Mouse (Mus musculus) spleen, postnatal 14 days (tissue): Measurements from ENCODE around the gene Osgep.
"Not testable (repeated sequence)": the region's sequence is repeated elsewhere in the genome, so short reads cannot be mapped to it uniquely, and the experiment has no call there.

Source experiments
- DNase-seq, 2 experiments: peaks; one replicate each; pipeline ENCODE4 v3.0.0; 2021 to 2022; ENCODE audit warnings: low spot score in 2 of 2

Gene Osgep

DNA sequence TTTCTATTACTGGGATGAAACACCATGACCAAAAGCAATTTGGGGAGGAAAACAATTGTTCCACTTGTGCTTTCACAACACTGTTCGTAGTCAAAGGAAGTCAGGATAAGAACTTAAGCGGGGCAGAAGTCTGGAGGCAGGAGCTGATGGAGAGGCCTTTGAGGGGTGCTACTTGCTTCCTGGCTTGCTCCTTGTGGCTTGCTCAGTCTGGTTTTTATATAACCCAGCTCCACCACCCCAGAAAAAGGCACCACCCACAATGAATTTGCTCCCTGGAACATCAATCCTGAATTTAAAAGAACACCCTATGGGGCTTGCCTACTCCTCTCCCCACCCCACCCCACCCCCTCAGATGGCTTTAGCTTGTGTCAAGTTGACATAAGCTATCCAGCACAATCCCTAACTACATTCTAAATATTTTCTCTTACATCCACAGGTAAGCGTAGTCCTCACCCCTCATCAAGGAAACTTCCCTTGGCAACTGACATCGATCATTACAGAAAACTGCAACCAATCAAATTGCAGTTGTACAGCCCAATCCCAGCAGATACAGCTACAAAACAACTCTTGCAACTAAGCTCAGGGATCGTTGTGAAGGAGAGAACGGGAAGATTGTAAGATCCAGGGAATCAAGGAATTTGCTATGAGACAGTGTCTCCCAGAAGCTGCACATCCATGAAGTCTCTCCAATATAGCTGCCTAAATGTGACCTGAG lies 48.3 kb downstream of the Osgep start:
- DNase-seq, result no peak

DNA sequence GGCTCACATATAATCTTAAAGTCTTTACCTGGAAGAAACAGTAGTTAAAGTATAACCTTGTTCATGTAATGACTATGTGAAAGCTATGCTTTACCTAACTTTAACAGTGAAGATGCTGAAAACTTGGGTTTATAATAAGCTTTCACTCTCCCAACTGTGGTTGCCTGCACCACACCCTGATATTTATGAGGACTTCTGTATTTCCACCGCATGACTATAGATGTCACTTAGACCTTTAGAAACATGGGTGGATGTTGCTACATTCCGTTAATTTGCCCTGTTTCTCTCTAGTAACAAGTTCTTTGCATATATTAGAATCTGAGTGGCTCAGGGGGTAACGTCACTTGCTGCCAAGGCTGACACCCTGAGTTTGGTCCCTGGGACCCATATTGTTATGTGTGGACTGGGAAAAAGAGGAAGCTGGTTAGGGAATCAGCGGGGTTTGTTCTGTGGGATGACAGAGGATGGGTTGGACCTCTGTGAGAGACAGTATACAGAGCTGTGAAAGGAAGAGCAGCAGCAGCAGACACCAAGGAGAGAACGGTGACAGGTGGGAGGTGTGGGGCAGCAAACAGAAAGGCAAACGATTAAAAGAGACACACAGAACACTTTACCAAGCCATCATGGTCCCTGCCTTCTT lies 49.0 kb downstream of the Osgep start:
- no peak for DNase-seq

DNA sequence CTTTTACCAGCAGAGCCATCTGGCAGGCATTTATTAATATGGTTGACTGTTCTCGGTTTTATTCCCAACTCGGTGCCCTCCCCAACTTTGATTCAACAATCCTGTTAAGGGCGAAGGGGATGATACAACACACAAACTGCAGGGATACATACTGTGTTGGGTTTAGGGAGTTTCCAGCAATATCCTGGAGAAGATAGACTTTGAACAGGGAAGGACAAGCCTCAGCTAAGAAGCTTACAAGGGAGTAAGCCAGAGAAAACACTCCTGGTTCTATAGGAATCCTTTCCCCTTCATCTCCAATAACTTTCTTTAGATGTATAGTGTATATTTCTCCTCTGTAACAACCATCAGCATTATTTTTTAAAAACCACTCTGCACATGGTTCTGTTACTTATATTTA lies 49.5 kb downstream of the Osgep start:
- no peak for DNase-seq

DNA sequence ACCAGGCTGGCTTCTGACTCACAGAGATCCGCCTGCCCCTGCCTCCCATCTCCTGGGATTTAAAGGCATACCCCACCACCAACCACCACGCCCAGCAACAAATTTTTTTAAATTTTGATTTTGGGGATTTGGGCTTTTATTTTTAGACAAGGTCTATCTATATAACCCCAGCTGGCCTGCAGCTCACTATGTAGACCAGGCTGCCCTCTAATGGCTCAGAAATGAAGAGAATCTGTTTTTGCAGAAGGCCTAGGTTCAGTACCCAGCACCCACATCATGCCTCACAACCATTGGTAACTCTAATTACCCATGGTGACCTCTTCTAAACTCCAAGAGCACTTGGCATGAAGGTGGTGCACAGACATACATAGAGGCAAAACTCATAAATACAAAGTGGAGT lies 53.4 kb downstream of the Osgep start:
- DNase-seq, result no peak

DNA sequence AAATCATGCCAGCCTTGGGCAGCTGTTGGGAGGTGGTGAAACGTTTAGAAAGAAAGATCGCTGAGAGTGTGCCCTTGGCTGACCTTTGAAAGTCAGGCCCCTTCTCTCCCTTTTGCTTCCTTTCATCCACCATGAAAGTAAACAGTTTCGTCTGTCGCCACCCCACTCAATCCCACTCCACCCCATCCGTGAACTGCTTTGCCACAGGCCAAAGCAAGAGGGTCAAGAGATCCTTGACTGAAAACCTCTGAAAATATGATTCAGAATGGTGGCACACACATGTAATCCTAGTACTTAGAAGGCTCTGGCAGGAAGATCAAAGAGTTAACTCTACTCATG lies 53.9 kb downstream of the Osgep start:
- DNase-seq, result no peak

DNA sequence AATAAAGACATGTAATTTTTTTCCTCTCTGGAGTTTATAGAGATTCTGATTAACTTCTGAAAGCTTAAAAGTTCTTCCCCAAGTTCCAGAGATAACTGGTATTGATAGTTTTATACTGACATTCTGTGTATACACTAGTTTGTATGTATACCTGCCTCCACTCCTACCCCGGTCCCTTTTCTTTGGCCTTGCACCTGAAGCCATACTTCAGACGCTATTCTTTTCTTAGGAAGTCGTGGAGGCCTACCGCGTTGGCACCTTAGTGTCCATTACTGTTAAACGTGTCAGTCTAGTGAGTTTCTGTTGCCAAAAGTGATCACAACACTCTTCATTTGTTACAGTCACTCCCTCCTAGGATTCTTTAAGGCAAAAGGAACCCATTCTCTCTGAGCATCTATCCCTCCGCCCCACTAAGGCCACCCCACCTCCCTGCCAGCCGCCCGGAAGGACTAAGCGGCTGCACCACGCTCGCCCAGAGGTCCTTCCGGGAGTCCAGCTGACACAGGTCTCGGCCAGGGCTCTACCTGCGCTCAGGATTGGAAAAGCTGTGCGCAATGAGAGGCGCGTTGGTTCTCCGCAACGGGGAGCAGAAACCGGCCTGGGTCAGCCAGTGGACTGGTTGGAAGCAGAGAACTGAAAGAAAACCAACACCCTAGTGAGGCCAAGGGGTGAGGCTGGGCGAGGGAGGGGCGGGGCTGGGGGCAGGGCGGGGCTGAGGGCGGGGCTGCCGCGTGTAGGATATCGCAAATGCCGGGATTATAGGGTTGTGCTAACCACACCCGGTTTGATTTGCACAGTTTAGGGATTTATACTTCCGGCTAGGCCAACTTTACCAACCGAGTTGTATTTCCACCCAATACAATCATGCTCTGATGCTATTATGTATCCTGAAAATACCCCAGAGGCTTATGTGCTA lies 54.5 kb downstream of the Osgep start, which contains the start of gene Tep1:
Gene Tep1, minus strand, starts transcription at position 672 of the 916 bp plus-strand sequence.
- DNase-seq, result peak; percentile 24 to 54

DNA sequence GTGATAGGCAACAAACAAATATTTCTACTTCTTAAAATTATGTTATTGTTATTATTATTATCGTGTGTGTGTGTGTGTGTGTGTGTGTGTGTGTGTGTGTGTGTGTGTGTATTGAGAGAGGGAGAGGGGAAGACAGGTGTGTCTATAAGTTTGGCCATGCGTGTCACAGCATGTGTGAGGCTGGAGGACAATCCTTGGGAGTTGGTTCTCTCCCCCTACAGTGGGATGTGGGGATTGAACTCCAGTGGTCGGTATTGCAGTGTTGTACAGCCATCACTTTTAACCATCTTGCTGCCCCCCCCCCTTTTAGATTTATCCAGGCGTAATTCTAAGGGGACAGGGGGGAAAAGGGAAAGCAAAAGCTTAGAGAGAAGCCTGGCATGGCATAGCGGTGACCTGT lies 56.0 kb downstream of the Osgep start:
- DNase-seq, result no peak

DNA sequence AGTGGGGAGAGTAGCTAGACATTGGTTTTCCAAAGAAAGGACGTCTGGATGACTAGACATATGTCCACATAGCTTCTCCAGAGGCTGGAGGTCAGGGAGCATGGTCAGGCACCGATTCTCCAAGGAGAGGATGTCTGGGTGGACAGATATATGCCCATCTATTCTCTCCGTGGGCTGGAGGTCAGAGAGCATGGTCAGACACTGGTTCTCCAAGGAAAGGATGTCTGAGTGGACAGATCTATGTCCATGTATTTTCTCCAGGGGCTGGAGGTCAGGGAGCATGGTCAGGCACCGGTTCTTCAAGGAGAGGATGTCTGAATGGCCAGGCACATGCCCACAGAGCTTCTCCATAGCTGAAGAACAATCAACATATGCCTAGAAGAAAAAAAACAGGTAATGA lies 56.5 kb downstream of the Osgep start:
- no peak for DNase-seq

DNA sequence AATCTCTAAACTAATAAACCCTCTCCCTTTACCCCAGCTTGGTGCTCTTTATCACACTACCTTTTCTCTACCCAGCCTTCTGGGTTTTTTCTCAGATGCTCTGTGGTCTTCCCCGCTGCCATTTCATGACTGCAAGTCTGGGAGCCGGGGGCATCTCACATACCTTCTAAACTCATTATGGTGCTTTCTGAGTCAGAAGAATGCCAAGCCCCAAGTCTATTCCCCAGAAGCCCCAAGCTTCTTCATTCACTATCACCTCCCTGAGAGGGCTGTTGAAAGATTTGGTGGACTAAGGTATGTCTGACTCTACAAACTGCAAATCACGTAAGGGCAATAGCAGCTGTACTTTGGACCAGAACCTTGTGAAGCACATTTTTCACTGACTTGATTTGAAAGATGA lies 57.7 kb downstream of the Osgep start:
- DNase-seq, result no peak

DNA sequence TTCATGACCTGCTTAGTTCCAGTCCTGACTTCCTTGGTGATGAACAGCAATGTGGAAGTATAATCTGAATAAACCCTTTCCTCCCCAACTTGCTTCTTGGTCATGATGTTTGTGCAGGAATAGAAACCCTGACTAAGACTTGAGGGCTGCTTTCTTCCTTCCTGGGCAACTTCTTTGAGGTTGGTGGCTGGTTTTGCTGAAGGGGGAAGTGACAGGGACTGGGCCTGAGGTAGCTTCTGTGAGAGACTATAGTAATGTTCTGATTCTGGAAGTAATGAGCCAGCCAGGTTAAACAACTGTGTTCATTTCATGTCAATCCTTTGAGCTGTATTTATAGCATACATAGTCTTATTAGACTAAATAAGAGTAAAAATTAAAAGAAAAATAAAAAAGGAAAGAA lies 59.7 kb downstream of the Osgep start:
- DNase-seq, result not testable (repeated sequence)

DNA sequence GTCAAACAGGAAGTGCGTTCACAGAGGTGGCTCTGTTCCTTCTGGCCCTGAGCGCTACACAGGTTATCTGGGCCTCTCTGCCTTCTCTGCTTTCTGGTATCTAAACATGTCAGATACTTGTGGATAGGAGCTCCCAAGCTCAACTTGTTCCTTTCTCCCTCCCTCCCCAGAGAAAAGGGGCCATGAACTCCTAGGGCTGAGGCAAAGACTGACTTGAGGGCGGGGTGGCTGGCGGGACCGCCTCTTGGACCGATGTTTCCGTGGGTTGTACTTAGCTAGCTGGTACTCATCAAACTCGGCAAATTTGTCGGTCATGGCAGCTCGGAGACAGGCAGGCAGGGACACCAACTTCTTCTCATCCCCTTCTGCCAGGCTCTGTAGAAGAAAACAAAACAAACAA lies 62.1 kb downstream of the Osgep start:
- no peak for DNase-seq
